Mouse (Mus musculus) hindlimb bud, embryonic 11.5 days (tissue): ENCODE results near the gene Fto.

Source experiments
- DNase-seq: peaks from one replicate; pipeline ENCODE4 v3.0.0-alpha.2; 2012; ENCODE audit warnings: low read depth, low spot score; ENCODE audit errors: extremely low spot score

Gene Fto

DNA sequence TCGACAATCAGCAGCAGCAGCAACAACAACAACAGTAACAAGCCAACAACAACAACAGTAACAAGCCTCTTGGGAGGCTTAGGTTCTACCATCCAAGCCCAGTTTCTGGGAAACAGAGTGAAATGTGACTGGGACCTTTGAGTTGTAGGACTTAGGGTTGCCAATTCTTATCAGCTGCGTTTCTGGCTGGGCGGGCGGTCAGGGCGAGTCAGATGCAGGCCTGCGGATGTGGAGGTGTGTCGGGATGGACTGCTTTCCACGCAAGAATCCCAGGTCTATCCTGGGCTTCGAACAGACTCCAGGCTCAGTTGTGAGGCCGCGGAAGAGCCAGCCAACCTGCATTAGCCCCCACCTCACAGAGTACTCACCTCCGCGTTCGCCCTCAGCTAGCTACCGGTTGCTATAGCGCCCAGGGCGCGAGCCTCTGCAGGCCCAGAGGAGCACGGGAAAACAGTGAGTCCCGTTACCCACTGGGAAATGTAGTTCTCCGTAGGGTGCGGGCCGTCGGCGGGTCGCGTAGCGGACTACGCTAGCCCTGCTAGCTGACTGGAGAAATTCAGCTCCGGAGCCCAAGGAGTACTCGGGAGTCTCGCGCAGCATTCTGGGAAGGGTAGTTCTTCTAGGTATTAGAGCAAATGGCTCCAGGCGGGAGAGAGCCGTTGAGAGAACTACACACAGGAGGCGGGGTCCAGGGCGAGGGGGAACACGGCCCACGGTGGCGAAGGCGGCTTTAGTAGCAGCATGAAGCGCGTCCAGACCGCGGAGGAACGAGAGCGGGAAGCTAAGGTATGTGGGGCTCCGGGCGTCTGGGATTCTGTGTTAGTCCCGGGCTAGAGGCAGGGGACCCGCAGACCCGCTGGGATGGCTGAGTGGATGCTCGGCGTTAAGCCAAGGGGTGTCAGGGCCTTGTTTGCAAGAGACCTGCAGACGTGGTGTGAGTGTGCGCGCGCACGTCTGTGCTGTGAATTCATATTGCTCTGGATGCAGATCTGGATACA lies at the start of gene Fto, which contains the start of gene Rpgrip1l:
Gene Fto, plus strand, starts transcription at position 691 of the 998 bp plus-strand sequence.
Gene Rpgrip1l, minus strand, starts transcription at position 428 of the 998 bp plus-strand sequence.
- peak; percentile 97 for DNase-seq

DNA sequence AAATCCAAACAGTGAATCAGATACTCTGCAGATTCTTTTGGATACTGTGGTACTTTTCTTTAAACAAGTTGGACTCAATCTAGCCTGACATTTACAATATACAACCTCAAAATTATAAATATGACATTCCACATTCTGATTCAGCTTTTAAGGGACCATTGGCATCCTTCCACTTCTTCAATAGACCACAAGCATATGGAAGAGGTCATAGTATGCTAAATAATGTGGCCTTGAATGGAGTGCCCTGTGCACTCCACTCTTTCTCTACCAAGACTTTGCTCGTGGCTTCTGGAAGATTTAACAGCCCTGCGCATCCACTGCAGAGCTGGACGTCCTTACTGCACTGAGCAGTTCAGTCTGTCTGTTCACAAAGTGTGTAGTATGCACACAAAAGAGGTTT lies 49.4 kb upstream of the Fto start:
- DNase-seq: no peak

DNA sequence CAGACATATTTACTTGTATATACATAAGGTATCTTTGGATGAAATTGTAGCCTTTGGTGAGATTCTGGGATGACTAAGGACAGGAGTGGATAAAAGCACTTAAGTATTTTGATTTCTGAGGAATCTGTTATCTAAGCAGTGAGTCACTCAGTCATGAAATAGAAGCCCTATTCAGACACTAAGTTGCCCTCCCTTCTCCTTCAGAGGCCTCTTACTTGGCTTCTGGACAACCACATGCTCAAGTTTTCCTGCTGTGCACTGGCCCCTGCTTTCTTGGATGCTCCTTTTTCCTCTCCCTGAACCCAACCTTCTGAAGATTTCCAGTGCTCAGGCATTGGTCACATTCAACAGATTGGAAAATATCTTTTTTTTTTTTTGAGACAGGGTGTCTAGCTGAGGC lies 48.8 kb upstream of the Fto start:
- no peak for DNase-seq

DNA sequence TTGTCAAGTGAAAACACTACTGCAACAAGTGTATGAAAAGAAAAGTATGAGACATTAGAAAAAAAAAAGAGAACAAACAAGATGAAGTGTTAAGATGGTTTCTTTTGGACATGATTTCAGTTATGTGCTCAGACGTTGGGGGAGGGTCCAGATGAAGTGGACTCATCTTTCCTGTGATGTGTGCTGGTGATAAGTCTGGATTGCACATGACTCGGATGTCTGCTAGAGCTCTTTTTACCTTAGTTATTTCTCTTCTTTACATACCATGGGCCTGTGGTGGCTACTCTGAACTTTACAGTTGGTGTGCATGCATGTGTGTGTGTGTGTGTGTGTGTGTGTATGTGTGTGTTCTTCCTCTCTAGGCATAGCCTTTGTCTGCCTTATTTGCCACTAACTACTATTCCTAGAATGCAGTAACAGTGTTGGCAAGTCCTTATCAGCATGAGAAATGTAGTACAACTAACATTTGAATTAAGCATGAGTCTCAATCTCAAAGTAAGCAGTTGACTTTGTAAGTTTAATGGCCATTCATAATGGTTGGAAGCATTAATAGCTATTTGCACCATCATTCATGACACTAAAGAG lies 43.9 kb upstream of the Fto start:
- DNase-seq: no peak

DNA sequence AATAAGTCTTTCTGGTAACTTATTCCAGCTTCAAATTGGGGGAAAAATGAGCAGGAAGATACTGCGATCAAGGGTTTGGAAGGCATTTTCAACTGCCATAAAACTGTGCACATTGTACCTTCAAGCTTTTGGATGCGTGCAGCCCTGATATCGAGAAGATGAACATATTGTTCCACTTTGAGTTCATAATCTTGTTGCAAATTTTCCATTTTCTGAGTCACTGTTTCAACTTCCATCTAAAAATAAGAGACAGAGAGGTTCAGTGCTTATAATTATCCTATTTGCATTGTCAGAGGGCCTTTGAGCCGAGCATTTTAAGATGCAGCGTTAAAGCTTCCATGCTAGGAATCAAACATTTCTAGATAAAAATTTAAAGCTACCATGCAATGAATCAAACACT lies 39.8 kb upstream of the Fto start:
- no peak for DNase-seq

DNA sequence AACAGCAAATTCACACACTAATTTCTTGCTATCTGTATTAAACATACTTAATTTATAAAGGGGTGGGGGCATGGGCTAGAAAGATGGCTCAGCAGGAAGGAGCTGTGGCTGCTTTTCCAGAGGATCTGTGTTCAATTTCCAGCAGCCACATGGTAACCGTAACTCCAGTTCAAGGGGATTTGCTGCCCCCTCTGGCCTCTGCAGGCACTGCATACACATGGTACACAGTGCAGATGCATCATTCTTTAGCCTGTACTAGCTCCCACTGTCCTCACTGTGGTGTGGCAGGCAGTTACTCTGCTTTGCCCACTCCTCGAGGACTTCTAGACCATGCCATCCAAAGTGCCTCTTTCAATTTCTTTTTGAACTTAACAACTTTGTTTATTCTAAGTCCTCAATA lies 37.0 kb upstream of the Fto start:
- no peak for DNase-seq

DNA sequence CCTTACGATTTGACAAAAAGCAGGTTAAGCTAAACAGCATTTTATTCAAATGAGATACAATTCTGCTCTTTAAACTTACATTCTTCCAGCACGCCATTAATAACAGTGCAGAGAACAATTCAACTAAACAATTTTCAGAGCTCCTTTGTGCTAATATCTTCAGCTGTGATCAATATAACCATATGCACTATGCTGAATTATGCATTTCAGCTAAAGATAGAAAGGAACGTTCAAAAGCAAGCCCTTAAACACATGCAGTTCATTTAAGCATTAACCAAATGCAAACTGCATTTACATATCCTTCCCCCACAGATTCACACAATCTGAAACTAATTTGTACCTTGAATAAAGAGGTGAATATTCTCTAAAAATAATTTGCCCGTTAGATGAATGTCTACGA lies 35.3 kb upstream of the Fto start:
- DNase-seq: no peak

DNA sequence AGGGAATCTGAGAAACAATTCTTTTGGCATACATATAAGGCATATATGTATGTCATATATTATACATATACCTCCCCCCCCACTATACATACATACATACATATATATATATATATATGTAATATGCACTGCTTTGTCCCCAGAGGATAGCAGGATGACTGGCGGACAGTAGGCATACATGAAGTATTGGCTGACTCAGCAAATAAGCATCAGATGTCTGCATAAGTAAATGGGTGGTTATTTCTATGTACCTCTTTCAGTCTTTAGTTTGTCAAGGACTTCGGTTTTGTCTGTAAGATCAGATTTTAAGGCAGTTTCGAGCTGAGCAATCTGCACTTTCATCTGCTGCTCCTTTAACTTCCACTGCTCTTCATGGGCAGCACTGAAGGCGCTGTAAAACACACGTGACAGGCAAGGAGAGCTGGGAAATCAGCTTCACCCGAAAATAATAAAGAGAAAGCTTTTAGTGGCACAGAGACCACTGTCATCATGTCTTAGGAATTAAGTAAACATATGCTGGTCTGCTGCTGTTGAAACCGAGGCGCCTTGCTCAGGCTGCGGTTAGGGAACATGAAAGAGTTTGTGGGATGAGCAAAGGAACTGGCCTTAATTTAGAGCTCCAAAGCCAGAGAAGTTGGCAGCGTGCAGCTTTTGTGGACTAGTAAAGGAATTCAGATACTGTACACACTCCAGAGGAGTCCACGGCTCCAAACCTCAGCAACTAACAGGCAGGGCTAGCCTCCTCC lies 32.7 kb upstream of the Fto start:
- no peak for DNase-seq

DNA sequence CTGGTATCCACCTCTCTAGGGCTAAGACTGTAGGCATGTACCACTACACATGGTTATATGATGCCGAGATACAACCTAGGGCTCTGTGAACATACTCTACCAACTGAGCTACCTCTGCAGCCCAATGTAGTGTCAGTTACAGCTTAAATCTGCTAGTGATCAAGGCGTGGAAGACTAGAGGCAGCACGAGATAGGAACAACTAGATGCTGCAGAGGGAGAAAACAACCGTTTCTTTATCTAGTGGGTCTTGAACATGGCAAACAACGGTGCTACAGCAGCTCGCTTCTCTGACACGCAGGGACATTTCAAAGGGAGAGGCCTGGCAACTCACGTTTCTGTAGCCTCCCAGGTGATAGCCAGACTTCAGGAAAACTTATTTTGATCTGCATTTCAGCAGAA lies 31.8 kb upstream of the Fto start:
- DNase-seq: no peak

DNA sequence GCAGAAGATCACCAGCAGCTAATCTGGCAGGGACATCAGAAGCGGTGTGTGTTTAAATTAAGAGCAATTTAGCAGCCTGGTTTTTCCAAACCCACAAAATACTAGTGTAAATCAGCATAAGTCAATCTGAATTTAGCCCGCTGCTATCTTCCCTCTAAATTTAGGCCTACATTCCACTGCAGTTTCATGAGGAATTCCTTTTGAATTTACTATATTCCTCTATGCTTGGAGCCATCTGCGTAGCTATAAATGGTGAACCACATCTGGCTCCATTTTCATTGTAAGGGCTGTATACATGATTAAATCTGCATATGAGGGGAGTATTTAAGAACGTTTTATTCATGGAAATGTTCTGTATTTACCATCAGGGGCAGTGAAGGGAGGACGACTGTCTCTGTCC lies 30.7 kb upstream of the Fto start:
- DNase-seq: no peak

DNA sequence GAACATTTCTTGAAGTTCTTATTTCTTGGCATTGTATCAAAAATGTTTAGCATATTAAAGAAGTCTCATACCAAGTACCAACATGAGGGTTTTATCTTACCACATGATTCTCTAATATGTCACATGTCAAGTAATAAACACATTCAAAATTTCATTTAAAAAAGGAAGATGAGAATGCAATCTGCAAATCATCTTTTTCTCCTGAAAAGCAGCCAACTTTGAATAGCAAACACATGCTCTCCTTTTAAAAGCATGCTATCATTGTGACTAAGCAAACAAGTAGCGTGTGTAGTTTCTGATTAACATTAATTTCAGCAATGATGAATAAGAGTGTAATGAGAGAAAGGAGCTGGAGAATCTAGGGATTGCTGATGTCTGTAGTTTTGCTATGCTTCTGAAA lies 29.5 kb upstream of the Fto start:
- no peak for DNase-seq

DNA sequence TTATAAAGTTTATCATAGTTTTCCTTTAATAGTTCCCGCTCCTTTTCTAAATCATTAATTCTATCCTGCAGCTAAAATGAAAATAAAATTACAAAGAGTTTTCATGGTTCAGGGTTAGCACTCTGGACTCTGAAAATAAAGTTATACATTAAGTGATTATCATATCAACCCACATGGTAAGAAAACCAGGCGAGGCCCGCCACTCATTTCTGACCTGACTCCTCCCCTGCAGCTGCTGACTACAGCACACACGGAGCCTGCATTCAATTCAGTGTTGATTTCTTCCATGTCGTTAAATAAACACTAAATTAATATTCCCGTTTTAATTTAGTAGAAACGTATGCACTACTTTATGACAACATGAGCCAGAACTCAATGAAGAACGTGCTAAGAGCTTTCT lies 27.1 kb upstream of the Fto start:
- DNase-seq: no peak

DNA sequence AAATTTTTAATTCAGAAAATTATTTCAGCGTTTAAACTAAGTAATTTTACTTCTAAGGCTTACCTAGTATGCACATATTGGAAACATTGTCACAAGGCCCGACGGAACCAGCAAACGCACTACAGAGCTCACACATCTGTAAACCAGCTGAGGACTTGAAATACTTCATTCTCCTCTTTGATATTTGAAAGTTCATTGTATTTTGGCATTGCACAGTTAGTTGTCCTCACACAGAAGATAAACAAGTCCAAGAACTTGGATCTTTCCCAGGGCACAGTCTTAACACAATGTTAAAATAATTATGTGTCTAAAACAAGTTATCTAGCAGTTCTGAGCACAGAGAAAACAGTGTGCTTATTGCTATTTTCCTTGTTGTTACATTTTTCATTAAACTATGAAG lies 22.7 kb upstream of the Fto start:
- no peak for DNase-seq

DNA sequence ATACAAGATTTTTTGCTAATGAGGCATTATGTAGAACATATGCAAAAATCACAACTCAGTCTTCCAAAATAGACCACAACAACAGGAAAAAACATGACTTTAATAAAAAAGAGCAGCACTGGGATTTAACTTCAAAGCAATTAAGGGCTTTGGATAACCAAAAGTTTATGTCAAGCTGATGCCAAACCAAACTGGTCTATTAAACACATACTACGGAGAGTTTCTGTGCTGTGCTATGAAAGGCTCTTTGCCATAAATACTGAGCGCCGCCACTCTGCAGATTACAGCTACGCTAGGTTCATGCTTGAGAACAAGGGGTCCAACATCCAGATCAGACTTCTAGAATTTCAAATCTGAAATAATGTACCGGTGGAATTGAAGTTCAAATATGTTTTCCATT lies 17.5 kb upstream of the Fto start:
- DNase-seq: no peak

DNA sequence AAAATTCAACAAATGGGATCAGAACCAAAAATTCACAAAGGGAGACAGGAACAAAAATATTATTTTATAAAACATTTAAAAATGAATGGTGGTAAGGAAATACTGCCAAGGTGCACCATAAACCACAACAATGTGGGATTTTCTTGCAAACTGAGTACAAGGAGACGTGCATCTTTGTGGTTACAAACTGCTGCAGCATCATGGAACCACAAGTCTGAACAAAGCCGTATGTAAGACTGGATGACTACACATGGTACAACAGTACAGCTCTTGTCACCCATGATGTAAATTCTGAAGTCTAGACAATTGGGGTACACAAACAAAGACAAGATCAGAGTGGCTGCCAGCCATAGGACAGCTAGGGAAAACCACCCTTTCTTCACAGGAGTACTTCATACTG lies 14.7 kb upstream of the Fto start:
- no peak for DNase-seq

DNA sequence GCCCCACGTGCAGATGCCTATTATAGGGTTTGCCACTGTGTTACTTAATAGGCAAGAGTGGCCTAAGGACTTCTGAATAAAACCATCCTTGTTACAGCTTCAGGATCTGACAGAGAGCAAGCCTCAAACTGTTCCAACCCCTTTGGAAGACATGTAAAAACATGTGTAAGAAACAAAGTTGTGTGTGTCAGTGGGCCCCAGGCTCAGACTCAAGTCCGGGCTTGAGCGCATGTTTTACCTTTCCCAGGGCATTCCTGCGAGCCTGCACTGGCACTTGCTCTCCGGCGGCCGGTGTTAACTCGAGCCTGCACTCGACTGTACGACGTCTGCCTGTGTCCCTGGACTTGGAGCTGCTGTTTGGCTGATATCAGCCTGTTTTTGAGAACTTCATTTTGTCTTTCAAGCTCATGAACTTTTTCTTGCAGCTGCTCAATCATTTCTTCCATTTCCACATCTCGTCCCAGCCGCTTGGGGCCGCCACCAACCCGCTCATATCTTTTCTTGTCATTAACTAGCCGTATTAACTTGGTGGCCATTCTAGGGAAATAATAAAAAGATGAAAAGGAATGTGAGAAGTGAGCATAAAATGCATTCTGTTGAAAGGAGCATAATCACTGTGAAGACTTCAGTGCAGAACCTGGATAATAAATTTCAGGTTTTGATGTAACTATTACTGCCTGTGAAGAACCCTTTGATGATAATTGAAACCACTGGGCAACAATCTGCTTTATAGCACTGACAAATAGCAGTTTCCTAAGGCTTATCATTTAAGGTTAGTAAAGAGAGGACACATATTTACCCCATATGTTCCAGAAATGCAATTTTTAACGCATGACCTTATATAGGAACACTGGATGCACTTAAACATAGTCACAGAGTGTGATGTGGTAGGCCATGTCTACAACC lies 8.6 kb upstream of the Fto start:
- peak; percentile 56 for DNase-seq

DNA sequence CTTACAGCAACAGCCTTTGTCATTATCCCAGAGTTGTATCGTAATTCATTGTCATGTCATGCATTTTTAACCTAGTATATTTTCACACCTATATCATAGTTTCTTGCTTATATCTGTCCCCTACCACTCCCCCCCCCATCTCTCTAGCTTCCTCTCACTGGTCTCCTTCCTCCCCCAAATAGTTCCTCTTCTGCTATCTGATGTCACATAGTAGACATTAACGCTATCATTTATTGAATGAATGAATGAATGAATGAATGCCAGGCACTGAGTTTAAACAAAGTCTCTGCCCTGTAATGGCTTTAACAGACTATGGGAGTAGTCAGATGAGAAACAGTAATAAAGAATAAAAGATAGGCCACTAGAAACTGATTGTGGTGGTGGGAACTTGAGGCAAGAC lies 983 bp upstream of the Fto start:
- DNase-seq: no peak

DNA sequence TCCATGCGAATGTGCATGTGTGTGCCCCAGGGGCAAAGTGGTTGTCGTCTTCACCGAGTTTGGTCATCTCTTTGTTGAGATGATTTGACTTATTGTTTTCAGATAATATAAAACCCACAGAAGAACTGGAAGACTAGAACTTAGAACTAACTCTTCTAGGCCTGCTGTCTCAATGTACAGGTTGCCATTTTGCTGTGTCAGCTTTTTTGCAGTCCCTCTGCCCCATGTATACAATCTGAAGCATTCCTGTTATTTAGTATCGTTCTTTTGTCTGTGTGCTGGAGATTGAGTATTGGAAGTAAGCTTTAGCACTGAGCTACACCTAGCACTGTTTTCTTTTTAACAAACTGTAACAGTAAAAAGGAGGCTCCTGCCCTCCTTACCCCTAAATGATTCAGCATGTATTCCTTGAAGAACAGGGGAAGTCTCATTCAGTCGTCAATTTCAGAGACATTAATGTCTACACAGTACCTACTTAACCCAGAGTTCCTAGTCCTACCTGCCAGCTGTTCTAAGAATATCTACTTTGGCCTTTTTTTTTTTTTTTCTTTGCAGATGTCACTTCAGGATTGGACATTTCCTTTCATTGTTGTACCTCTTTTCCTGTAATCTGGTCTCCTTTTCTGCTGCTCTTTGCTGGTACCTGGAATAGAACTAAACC lies 4.4 kb downstream of the Fto start:
- DNase-seq: no peak

DNA sequence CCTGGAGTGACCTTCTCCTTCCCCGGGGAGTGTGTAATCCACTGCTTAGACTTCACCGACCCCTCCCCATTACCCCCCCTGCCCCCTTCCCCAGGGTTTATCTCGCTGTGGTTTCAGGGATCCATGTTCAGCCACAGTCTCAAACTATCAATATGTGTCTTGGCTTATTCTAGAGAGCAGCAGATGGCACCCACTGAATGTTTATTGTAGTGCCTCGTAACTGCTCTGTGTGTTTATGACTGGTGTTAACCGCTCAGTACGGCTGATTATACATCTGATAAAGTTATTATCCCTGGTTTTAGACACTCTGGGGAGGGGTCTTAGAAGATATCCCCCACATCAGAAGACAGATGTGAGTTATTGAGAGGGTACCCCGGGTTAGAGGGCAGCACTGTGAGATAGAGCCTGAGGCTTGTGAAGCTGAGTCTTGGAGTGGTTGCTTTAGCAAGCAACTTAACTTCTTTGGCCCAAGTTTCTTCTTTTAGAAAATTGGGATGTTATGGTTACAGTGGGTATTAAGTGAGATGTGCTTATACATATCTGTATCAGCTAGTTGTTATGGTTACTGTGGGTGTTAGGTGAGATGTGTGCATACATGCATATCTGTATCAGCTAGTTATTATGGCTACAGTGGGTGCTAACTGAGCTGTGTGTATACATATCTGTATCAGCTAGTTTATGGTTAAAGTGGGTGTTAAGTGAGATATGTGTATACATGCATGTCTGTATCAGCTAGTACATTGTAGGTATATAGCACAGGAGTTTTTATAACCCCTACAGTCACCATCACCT lies 5.8 kb downstream of the Fto start:
- no peak for DNase-seq
